Mouse (Mus musculus) E14TG2a.4 (cell line): ENCODE measurements around the gene Got2.

ENCODE experiments used
- H3K27me3 ChIP-seq: 2 replicates; pipeline ENCODE4 v1.6.1; 2014; ENCODE audit warnings: low read length, control low read depth; ENCODE audit not compliant: insufficient read depth
- H3K36me3 ChIP-seq: 2 replicates; pipeline ENCODE4 v1.6.1; 2014; ENCODE audit warnings: low read length, control low read depth; ENCODE audit not compliant: insufficient read depth
- H3K4me1 ChIP-seq: replicated peaks from 2 replicates; pipeline ENCODE4 v1.6.1; 2014; ENCODE audit warnings: low read depth, low read length, control low read depth
- H3K4me3 ChIP-seq: replicated peaks from 2 replicates; pipeline ENCODE4 v1.5.1; 2014; ENCODE audit warnings: mild to moderate bottlenecking, low read length
- H3K9me3 ChIP-seq: 2 replicates; pipeline ENCODE4 v1.6.1; 2014; ENCODE audit warnings: low read length, control low read depth
- CTCF ChIP-seq: conservative IDR thresholded peaks from 2 replicates; pipeline ENCODE4 v1.5.1; 2014; ENCODE audit warnings: low read length
- NANOG ChIP-seq: IDR thresholded peaks from 2 replicates; pipeline ENCODE4 v1.6.1; 2014; ENCODE audit warnings: borderline replicate concordance, low read length, mixed read lengths
- POU5F1 ChIP-seq: IDR thresholded peaks from 2 replicates; pipeline ENCODE4 v1.6.1; 2014; ENCODE audit warnings: low read length, borderline replicate concordance

Got2 gene

DNA sequence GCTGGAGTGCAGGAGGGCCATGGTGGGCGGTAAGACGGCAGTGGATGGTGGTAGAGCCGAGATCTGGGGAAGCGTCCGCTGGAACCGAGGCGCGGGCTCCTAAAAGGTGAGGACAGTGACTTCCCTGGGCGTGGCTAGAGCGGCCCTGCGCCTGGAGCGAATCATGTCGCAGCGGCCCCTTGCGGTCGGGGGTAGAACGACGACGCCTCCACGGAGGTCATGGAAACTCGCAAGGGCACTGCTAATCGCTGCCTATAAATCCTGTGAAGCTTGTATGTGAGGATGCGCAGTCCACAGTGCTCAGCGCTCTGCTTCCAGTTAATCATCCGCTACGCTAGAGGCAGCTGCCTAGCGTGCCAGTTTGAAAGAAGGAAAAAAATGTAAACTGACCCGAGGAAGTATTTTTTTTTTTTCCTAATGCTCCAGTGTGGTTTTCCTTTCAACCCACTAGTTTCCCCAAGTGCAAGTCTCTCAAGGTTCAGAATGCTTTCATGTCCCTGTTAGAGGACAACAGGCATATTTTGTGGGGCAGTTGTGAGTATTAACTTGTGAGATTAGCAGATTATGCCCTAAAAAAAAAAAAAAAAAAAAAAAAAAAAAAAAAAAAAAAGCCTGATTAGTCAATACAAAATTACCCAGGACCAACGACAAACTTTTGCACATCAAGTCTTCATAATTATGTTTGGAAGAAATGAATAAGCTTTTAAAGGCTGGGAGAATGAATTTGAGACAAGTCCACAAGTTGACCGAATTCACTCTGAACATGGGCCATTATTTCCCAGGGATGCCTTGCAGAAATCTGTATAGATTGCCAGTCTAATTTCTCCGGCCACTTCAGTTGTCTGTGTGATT lies at the start of gene Got2:
Gene Got2, minus strand, starts transcription at position 263 of the 852 bp plus-strand sequence.
- H3K9me3 ChIP-seq: peaks cover 4% of the 10 kb centered on the region; the same call in 1 of the 2 replicates

DNA sequence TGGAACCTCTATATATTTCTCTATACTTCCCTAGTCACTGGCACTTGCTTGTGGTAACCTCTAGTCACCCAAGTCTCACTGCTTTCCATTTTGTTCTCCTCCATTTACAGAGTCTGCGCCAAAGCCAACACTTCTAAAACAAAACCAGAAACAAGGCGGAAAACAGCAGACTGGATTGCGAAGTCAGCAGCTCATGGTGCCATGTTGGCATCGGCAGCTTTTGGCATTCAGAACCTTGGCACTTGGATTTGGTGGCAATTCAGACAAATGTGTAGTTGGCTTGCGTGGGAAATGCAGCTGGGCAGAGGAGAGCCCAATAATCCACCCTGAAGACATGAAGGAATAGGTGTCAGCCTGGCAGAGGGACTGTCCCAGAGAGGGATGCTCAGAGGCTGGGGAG lies 44.5 kb upstream of the Got2 start:
- H3K27me3 ChIP-seq: 0 out of 2 replicates have a peak, but pooled peaks cover 3% of the 10 kb centered on the region
- no peaks in the 10 kb centered on the region for H3K36me3 ChIP-seq
- H3K4me1 ChIP-seq: 0 out of 2 replicates have a peak, but pooled peaks cover 8% of the 10 kb centered on the region
- no peaks in the 10 kb centered on the region for H3K9me3 ChIP-seq
- TF ChIP-seq NANOG (no peak), CTCF (no peak), POU5F1 (no peak)
- no peak overlapping the region for H3K4me3 ChIP-seq

More for the DNA sequence above, at the start of gene Got2:
- Histone ChIP-seq H3K4me3 (peak within 1 kb of the TSS; percentile 99), H3K36me3 (peaks cover 10% of the 10 kb centered on the region), H3K27me3 (no peaks in the 10 kb centered on the region), H3K4me1 (peaks cover 35% of the 10 kb centered on the region)
- TF ChIP-seq CTCF: peak; percentile 80
- TF ChIP-seq NANOG: no peak
- no peak for TF ChIP-seq POU5F1

DNA sequence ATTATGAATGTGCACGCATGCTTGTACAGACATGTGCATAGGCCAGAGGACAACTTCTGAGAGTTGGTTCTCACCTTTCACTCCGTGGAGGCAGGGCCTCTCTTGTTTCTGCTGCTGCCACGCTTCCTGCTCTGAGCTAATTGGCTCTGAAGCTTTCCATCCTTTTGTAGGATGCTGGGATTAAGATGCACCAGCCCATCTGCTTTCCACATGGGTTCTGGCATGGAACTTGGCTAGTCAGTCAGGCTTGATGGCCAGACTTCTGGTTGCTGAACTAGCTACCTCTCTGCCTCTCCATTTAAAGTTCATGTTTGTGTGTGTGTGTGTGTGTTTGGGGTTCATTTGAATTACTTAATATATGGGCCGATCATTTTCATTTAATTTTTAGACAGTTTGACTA lies 41.5 kb upstream of the Got2 start:
- Histone ChIP-seq H3K36me3 (no peaks in the 10 kb centered on the region), H3K4me3 (no peak overlapping the region), H3K4me1 (0 out of 2 replicates have a peak, but pooled peaks cover 8% of the 10 kb centered on the region), H3K27me3 (peaks cover 8% of the 10 kb centered on the region), H3K9me3 (peaks cover 3% of the 10 kb centered on the region; the same call in 1 of the 2 replicates)
- TF ChIP-seq CTCF: no peak
- no peak for TF ChIP-seq POU5F1
- no peak for TF ChIP-seq NANOG

DNA sequence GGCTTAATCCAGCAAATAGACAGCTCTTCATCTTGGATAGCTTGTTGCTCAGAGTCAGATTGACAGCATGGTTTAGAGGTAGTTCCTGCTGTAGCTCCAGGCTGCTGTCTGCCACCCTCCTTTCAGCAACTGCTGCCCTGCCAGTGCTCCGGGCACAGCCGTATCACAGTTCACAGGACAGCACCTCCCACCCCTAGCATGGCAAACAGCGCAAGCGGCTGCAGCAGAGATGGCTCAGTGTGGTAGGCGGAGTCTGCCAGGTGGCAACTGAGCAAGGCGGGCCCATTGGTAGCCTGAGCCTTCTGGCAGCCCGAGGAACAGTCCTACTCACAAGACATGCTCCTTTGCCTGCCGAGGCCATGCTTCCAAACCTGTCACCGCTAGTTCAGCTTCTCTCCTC lies 27.8 kb upstream of the Got2 start:
- TF ChIP-seq NANOG: no peak
- TF ChIP-seq POU5F1: no peak
- H3K4me1 ChIP-seq: peaks cover 15% of the 10 kb centered on the region

DNA sequence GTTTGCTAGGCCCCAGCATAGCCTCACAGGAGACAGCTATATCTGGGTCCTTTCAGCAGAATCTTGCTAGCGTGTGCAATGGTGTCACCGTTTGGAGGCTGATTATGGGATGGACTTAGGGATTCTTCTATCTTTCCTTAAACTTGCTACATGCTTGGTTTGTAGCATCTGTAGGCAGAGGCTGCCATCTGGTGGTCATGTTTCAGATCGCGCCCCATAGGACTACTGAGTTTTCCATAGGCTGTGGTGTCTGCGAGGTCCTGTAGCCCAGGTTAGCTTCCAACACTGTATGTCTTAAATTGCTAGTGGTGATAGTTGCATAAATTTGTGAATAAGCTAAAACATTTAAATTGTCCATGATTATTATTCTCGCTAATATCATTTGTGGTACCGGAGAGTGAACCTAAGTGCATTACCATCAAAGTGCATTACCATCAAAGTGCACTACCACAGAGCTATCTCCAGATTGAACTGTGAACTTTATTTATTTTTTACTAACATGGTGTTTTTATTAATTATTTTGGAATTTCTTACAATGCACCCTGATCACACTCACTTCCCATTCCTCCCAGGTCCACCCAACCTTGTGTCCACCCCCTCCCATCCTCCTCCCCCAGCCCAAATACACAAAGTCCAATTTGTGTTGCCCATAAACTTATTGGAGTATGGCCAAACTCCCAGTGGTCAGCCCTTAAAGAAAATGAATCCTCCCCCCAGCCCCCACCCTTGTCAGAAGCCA lies 26.7 kb upstream of the Got2 start:
- peak; percentile 78 for TF ChIP-seq CTCF
- TF ChIP-seq NANOG: no peak
- Histone ChIP-seq H3K27me3 (peaks cover 14% of the 10 kb centered on the region), H3K4me1 (peaks cover 15% of the 10 kb centered on the region), H3K36me3 (no peaks in the 10 kb centered on the region), H3K4me3 (no peak overlapping the region), H3K9me3 (no peaks in the 10 kb centered on the region)

More for the DNA sequence above, 27.8 kb upstream of the Got2 start:
- H3K4me3 ChIP-seq: peak overlapping the region; percentile 57
- no peaks in the 10 kb centered on the region for H3K36me3 ChIP-seq
- no peaks in the 10 kb centered on the region for H3K9me3 ChIP-seq
- peaks cover 16% of the 10 kb centered on the region for H3K27me3 ChIP-seq

DNA sequence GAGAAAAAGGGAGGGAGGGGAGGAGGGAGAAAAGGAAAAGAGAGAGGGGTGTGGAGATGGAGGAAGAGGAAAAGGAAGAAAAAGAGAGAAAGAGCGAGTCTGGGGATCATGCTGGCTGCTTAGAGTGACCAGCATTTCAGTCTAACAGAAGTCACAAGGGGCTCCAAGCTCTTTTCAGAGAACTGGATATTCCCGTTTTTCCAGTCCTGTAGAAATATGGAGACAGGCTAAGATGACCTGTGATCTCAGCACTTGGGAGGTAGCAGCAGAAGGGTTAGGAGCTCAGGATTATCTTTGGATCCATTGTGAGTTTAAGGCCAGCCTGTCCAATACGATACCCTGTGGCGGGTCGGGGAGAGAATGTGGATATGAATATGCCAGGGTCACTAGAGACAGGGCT lies 22.9 kb upstream of the Got2 start:
- H3K4me3 ChIP-seq: no peak overlapping the region
- no peaks in the 10 kb centered on the region for H3K9me3 ChIP-seq
- H3K27me3 ChIP-seq: peaks cover 7% of the 10 kb centered on the region
- no peaks in the 10 kb centered on the region for H3K36me3 ChIP-seq
- H3K4me1 ChIP-seq: peaks cover 11% of the 10 kb centered on the region
- no peak for TF ChIP-seq CTCF
- TF ChIP-seq NANOG: no peak
- TF ChIP-seq POU5F1: no peak

DNA sequence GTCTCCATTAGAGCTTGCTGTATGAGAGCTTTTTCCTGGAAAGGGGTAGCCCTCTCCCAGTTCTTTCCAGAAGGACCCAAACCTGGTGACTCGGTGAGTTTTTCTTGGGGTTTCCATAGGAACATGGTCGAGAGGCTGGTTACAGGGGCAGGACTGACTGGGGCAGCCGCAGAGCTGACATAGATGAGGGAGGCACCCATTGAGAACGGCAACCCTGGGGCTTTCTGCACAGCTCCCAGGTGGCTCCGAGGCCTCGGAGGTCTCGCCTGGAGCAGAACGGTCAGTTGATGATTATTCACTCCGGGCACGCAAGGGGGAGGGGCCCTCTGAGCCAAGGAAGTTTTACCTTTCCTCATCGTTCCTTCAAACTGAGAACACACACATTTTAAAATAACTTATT lies 19.5 kb upstream of the Got2 start:
- Histone ChIP-seq H3K9me3 (no peaks in the 10 kb centered on the region), H3K4me3 (no peak overlapping the region), H3K27me3 (no peaks in the 10 kb centered on the region), H3K4me1 (no peaks in the 10 kb centered on the region; the same call in 1 of the 2 replicates), H3K36me3 (no peaks in the 10 kb centered on the region)
- TF ChIP-seq POU5F1 (no peak), CTCF (no peak), NANOG (no peak)

DNA sequence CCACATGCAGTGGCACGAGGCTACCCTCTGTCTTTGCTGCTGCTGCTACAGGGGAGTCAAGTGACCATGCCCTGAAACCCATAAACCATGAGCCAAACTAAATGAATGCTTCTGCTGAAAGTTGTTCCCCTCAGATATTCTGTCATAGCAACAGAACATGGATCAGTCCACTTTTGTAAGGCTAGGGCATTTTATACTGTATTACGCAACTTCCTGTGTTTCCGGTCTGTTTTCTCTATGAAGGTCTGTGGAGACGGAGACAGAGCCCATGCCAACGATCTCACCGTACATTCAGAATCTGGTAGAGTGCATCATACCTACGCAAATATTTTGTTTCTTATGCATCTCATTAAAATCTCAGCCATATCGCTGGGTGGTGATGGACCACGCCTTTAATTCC lies 18.4 kb upstream of the Got2 start:
- Histone ChIP-seq H3K4me3 (no peak overlapping the region), H3K27me3 (no peaks in the 10 kb centered on the region), H3K4me1 (peaks cover 5% of the 10 kb centered on the region), H3K9me3 (peaks cover 8% of the 10 kb centered on the region), H3K36me3 (no peaks in the 10 kb centered on the region)
- TF ChIP-seq POU5F1: no peak
- no peak for TF ChIP-seq NANOG
- no peak for TF ChIP-seq CTCF
